Mouse (Mus musculus): Measurements from ENCODE around the gene Gdpgp1. TPM values are rescaled to one million over a fixed set of nuclear protein-coding genes. Genes with fewer than 3 reads are reported as not detected.

Gdpgp1 gene
- polyA plus RNA-seq, 1 experiment from 2014 or later = 4.6 TPM

DNA sequence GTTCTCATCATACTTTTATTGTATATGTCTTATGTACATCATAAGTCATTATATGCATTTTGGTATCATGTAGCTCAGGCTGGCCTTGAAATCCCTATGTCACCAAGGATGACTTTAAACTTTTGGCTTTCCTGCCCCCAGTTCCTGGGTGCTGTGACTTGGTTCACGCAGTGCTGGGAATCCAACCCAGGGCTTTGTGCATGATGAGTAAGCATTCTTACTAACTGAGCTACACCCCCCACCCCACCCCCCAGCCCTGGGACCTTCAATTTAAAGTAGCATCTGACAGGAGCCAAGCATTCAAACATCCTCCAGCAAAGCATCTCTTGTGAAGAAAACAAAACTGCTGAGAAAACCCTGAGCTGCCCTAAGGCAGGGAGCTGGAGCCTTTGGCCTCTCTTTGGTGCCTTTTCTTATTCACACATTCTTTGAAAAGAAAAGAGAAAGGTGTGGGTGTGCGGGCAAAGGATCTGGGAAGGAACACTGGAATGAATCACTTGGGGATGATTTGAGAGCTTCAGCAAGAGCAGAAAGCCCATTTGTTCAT is 44.0 kb upstream of the Gdpgp1 start:
- Histone ChIP-seq H3K27me3 (ENCODE audit: control insufficient read depth, insufficient read depth, low read length) (no peaks in the 10 kb centered on the region), H3K9ac (ENCODE audit: low read length) (no peak overlapping the region), H3K9me3 (ENCODE audit: control insufficient read depth, low read length) (no peaks in the 10 kb centered on the region), H3K36me3 (ENCODE audit: control insufficient read depth, insufficient read depth, low read length) (no peaks in the 10 kb centered on the region), H3K4me2 (ENCODE audit: low read depth, severe bottlenecking) (no peak overlapping the region), H3K27ac (replicated peaks; ENCODE audit: low read depth, low read length) (no peak overlapping the region), H3K4me3 (ENCODE audit: low read depth, low read length) (no peak overlapping the region), H3K4me1 (ENCODE audit: control insufficient read depth, insufficient read depth, low read length) (peaks cover 29% of the 10 kb centered on the region)
- WGBS = 78% methylated on average over 2 of the region's 2 CpGs
- ATAC-seq (ENCODE audit: insufficient number of reproducible peaks, low FRiP score, low TSS enrichment, low read depth) (no peak), DNase-seq (ENCODE audit: low spot score) (no peak)

DNA sequence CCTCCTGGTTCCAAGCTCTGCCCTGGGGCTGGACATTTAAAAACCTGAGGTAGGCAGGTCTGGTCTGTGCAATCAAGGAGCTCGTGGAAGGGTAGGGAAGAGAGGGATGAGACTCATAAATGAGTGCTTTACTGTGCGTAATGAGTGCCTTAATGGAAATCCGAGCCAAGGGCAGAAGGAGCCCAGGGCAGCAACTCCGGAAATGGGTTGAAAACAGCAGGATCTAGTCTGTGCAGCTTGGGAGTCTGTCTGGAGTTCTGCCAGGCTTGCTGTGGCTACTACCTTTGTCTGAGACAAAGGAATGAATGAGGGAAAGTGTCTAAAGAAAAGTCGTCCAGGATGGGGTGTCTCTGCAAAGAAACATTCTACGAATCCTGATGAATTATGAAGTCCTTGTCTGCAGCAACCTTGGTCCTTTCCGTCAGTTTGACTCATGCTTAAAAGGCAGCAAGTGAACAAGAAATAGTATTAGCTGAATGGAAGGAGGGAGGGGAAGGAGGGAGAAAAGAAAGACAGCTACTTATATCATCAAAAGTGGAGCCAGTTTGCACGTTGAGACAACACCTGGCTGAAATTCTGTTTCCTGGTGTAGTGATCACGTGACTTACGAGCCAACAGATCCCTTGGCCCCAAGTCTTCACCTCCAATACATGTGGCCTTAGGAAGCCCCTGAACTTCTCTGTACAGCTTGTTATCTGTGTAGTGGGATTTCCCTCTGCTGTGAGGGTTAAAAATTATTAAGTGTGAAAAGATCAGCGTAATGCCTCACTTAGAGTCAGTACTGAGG is 43.3 kb upstream of the Gdpgp1 start:
- Histone ChIP-seq H3K9ac (ENCODE audit: low read length) (no peak overlapping the region), H3K4me2 (ENCODE audit: low read depth, severe bottlenecking) (no peak overlapping the region), H3K27me3 (ENCODE audit: control insufficient read depth, insufficient read depth, low read length) (no peaks in the 10 kb centered on the region), H3K9me3 (ENCODE audit: control insufficient read depth, low read length) (no peaks in the 10 kb centered on the region), H3K36me3 (ENCODE audit: control insufficient read depth, insufficient read depth, low read length) (no peaks in the 10 kb centered on the region), H3K4me1 (ENCODE audit: control insufficient read depth, insufficient read depth, low read length) (peaks cover 29% of the 10 kb centered on the region), H3K27ac (replicated peaks; ENCODE audit: low read depth, low read length) (no peak overlapping the region), H3K4me3 (ENCODE audit: low read depth, low read length) (no peak overlapping the region)
- no peak for DNase-seq (ENCODE audit: low spot score)
- 51% methylated on average over 11 of the region's 11 CpGs for WGBS
- no peak for ATAC-seq (ENCODE audit: insufficient number of reproducible peaks, low FRiP score, low TSS enrichment, low read depth)

- peaks cover 29% of the 10 kb centered on the region for H3K4me1 ChIP-seq (ENCODE audit: control insufficient read depth, insufficient read depth, low read length)
- H3K36me3 ChIP-seq (ENCODE audit: control insufficient read depth, insufficient read depth, low read length) = no peaks in the 10 kb centered on the region
- H3K27me3 ChIP-seq (ENCODE audit: control insufficient read depth, insufficient read depth, low read length) = no peaks in the 10 kb centered on the region
- peak; percentile 50 for DNase-seq (ENCODE audit: low spot score)
- H3K4me2 ChIP-seq (ENCODE audit: low read depth, severe bottlenecking) = no peak overlapping the region
- H3K27ac ChIP-seq (replicated peaks; ENCODE audit: low read depth, low read length) = no peak overlapping the region
- 51% methylated on average over 5 of the region's 5 CpGs for WGBS
- no peak overlapping the region for H3K4me3 ChIP-seq (ENCODE audit: low read depth, low read length)
- H3K9me3 ChIP-seq (ENCODE audit: control insufficient read depth, low read length) = no peaks in the 10 kb centered on the region
- H3K9ac ChIP-seq (ENCODE audit: low read length) = no peak overlapping the region
- ATAC-seq (ENCODE audit: insufficient number of reproducible peaks, low FRiP score, low TSS enrichment, low read depth) = no peak
Measured at GRCm38 (mm10) chr7:80191455-80191854, 41.2 kb upstream of the Gdpgp1 start.

GRCm38 (mm10) chr7:80192226-80193061 is 40.2 kb upstream of the Gdpgp1 start:
- H3K4me2 ChIP-seq (ENCODE audit: low read depth, severe bottlenecking) = peak overlapping the region; percentile 35
- WGBS = 14% methylated on average over 14 of the region's 16 CpGs
- no peak overlapping the region for H3K4me3 ChIP-seq (ENCODE audit: low read depth, low read length)
- no peaks in the 10 kb centered on the region for H3K27me3 ChIP-seq (ENCODE audit: control insufficient read depth, insufficient read depth, low read length)
- H3K9me3 ChIP-seq (ENCODE audit: control insufficient read depth, low read length) = no peaks in the 10 kb centered on the region
- DNase-seq (ENCODE audit: low spot score) (peak; percentile 85), ATAC-seq (ENCODE audit: insufficient number of reproducible peaks, low FRiP score, low TSS enrichment, low read depth) (peak; percentile 79)
- no peaks in the 10 kb centered on the region for H3K36me3 ChIP-seq (ENCODE audit: control insufficient read depth, insufficient read depth, low read length)
- H3K27ac ChIP-seq (replicated peaks; ENCODE audit: low read depth, low read length) = peak overlapping the region; percentile 50; the same call in 1 of the 2 replicates
- H3K9ac ChIP-seq (ENCODE audit: low read length) = peak overlapping the region; percentile 27; the same call in 1 of the 2 replicates
- peaks cover 26% of the 10 kb centered on the region for H3K4me1 ChIP-seq (ENCODE audit: control insufficient read depth, insufficient read depth, low read length)

- Histone ChIP-seq H3K9ac (ENCODE audit: low read length) (no peak overlapping the region), H3K27ac (replicated peaks; ENCODE audit: low read depth, low read length) (no peak overlapping the region), H3K4me3 (ENCODE audit: low read depth, low read length) (no peak overlapping the region), H3K27me3 (ENCODE audit: control insufficient read depth, insufficient read depth, low read length) (no peaks in the 10 kb centered on the region), H3K4me2 (ENCODE audit: low read depth, severe bottlenecking) (no peak overlapping the region), H3K36me3 (ENCODE audit: control insufficient read depth, insufficient read depth, low read length) (no peaks in the 10 kb centered on the region), H3K4me1 (ENCODE audit: control insufficient read depth, insufficient read depth, low read length) (peaks cover 26% of the 10 kb centered on the region), H3K9me3 (ENCODE audit: control insufficient read depth, low read length) (no peaks in the 10 kb centered on the region)
- ATAC-seq (ENCODE audit: insufficient number of reproducible peaks, low FRiP score, low TSS enrichment, low read depth) = no peak
- WGBS = 79% methylated on average over 13 of the region's 13 CpGs
- no peak for DNase-seq (ENCODE audit: low spot score)
Measured at GRCm38 (mm10) chr7:80193941-80194739, 38.5 kb upstream of the Gdpgp1 start.

- no peak for ATAC-seq (ENCODE audit: insufficient number of reproducible peaks, low FRiP score, low TSS enrichment, low read depth)
- H3K9ac ChIP-seq (ENCODE audit: low read length) = no peak overlapping the region
- DNase-seq (ENCODE audit: low spot score) = no peak
- H3K4me3 ChIP-seq (ENCODE audit: low read depth, low read length) = no peak overlapping the region
- H3K4me2 ChIP-seq (ENCODE audit: low read depth, severe bottlenecking) = no peak overlapping the region
- no peak overlapping the region for H3K27ac ChIP-seq (replicated peaks; ENCODE audit: low read depth, low read length)
- 91% methylated on average over 5 of the region's 5 CpGs for whole genome bisulfite sequencing
- H3K9me3 ChIP-seq (ENCODE audit: control insufficient read depth, low read length) = no peaks in the 10 kb centered on the region
- peaks cover 31% of the 10 kb centered on the region for H3K4me1 ChIP-seq (ENCODE audit: control insufficient read depth, insufficient read depth, low read length)
- no peaks in the 10 kb centered on the region for H3K36me3 ChIP-seq (ENCODE audit: control insufficient read depth, insufficient read depth, low read length)
- no peaks in the 10 kb centered on the region for H3K27me3 ChIP-seq (ENCODE audit: control insufficient read depth, insufficient read depth, low read length)
Measured at GRCm38 (mm10) chr7:80195146-80195545, 37.5 kb upstream of the Gdpgp1 start.

DNA sequence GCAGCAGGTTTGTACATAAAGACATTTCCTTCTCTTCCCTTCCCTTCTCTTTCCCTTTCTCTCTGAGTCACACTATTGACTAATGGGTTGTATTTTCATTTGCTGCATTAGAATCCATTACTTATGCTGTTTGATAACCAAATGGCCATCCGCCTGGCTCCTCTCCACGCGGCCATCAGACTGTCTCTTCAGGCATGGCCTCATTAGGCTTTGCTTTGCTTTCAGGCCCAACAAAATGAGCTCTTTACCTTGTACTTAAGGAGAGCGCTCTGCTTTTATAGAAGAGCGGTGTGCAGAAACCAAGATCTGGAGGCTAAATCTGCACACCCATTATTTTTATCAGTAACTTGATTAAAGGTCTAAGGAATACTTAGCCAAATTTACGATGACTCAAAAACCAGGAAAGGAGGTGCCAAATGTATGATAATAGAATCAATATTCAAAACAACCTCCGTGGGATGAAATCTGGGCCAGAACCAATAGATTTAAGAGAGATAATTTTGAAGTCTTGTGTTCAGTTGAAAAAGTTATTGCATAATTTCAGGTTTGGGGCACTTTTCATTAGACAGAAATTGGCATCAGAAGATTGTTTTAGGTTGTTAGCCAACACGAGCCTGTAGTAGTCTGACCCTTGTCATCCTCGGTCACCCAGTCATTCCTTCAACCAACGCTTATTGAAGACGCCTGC is 36.9 kb upstream of the Gdpgp1 start:
- H3K9me3 ChIP-seq (ENCODE audit: control insufficient read depth, low read length) = no peaks in the 10 kb centered on the region
- ATAC-seq (ENCODE audit: insufficient number of reproducible peaks, low FRiP score, low TSS enrichment, low read depth) = no peak
- no peak overlapping the region for H3K9ac ChIP-seq (ENCODE audit: low read length)
- H3K27ac ChIP-seq (replicated peaks; ENCODE audit: low read depth, low read length) = no peak overlapping the region
- no peaks in the 10 kb centered on the region for H3K36me3 ChIP-seq (ENCODE audit: control insufficient read depth, insufficient read depth, low read length)
- 90% methylated on average over 10 of the region's 11 CpGs for WGBS
- H3K4me2 ChIP-seq (ENCODE audit: low read depth, severe bottlenecking) = no peak overlapping the region
- H3K27me3 ChIP-seq (ENCODE audit: control insufficient read depth, insufficient read depth, low read length) = no peaks in the 10 kb centered on the region
- no peak overlapping the region for H3K4me3 ChIP-seq (ENCODE audit: low read depth, low read length)
- H3K4me1 ChIP-seq (ENCODE audit: control insufficient read depth, insufficient read depth, low read length) = peaks cover 34% of the 10 kb centered on the region
- DNase-seq (ENCODE audit: low spot score) = no peak
